Mouse (Mus musculus) hindbrain, embryonic 13.5 days (tissue): ENCODE data around the gene Olfr211. TPM values are rescaled to one million over a fixed set of nuclear protein-coding genes. Genes with fewer than 3 reads are reported as not detected.
"Not testable (repeated sequence)": the region's sequence is repeated elsewhere in the genome, so short reads cannot be mapped to it uniquely, and the experiment has no call there.

Experiments used
- ATAC-seq: fragments of 200-750 bp; cut with Nextera tagmentation; 2 replicates; pipeline ENCODE4 v1.8.0; 2017; ENCODE audit warnings: moderate TSS enrichment; ENCODE audit not compliant: low FRiP score
- H3K27ac ChIP-seq: fragments of 300-500 bp; sonication (generic); 2 replicates; pipeline ENCODE4 v1.5.1; 2015; ENCODE audit warnings: inconsistent platforms, mild to moderate bottlenecking, moderate library complexity
- H3K27me3 ChIP-seq: fragments of 300-500 bp; sonication (generic); 2 replicates; pipeline ENCODE4 v1.6.1; 2015; ENCODE audit warnings: mild to moderate bottlenecking, inconsistent platforms
- H3K36me3 ChIP-seq: fragments of 300-500 bp; sonication (generic); 2 replicates; pipeline ENCODE4 v1.6.1; 2015; ENCODE audit warnings: mild to moderate bottlenecking, inconsistent platforms
- H3K4me1 ChIP-seq: fragments of 300-500 bp; sonication (generic); replicated peaks from 2 replicates; pipeline ENCODE4 v1.6.1; 2015; ENCODE audit warnings: inconsistent platforms
- H3K4me2 ChIP-seq: fragments of 300-500 bp; sonication (generic); 2 replicates; pipeline ENCODE4 v1.6.1; 2015; ENCODE audit warnings: inconsistent platforms, mild to moderate bottlenecking, moderate library complexity
- H3K4me3 ChIP-seq: fragments of 300-500 bp; sonication (generic); 2 replicates; pipeline ENCODE4 v1.5.1; 2015; ENCODE audit warnings: mild to moderate bottlenecking, inconsistent platforms
- H3K9ac ChIP-seq: fragments of 300-500 bp; sonication (generic); 2 replicates; pipeline ENCODE4 v1.6.1; 2015; ENCODE audit warnings: mild to moderate bottlenecking, inconsistent platforms
- H3K9me3 ChIP-seq: fragments of 300-500 bp; sonication (generic); 2 replicates; pipeline ENCODE4 v1.6.1; 2016; ENCODE audit warnings: inconsistent platforms
- WGBS: fragments of 180-500 bp; shearing (Covaris S2); methylation state at CpG from one replicate; pipeline ENCODE4 v1.1.7; 2015; 5-methylcytosine and 5-hydroxymethylcytosine counted together
- polyA plus RNA-seq: library from polyadenylated mRNA; unstranded; fragments of >200 nt; fragmentation: Nextera tagmentation; extraction: Ambion mirVana; gene quantifications from 2 replicates; pipeline ENCODE4 v1.2.1, GENCODE M21; 2015

The Olfr211 gene
- polyA plus RNA-seq, 1 experiment from 2014 or later = not detected

DNA sequence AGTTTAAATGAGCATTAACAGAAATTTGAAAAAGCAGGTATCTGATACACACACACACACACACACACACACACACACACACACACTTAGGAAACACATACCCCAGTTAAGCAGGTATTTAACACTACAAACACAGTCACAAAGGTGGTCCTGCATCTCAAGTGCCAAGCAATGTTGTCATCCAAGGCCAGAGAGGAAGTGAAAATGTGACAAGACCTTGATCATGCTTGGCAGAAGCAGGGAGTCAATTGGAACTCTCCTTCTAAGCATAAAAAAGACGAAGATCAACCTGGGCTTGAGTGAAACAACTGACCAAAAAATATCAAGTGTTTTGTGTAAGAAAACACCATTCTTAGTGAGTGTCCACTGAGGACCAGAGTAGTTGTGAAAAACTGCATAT is 7.1 kb downstream of the Olfr211 start:
- Histone ChIP-seq H3K9me3 (no peaks in the 10 kb centered on the region), H3K36me3 (no peaks in the 10 kb centered on the region), H3K4me1 (no peaks in the 10 kb centered on the region), H3K9ac (no peak overlapping the region), H3K27ac (no peak overlapping the region), H3K27me3 (no peaks in the 10 kb centered on the region), H3K4me3 (no peak overlapping the region), H3K4me2 (no peak overlapping the region)
- ATAC-seq = no peak
- 87% methylated on average over 1 of the region's 1 CpGs for WGBS

DNA sequence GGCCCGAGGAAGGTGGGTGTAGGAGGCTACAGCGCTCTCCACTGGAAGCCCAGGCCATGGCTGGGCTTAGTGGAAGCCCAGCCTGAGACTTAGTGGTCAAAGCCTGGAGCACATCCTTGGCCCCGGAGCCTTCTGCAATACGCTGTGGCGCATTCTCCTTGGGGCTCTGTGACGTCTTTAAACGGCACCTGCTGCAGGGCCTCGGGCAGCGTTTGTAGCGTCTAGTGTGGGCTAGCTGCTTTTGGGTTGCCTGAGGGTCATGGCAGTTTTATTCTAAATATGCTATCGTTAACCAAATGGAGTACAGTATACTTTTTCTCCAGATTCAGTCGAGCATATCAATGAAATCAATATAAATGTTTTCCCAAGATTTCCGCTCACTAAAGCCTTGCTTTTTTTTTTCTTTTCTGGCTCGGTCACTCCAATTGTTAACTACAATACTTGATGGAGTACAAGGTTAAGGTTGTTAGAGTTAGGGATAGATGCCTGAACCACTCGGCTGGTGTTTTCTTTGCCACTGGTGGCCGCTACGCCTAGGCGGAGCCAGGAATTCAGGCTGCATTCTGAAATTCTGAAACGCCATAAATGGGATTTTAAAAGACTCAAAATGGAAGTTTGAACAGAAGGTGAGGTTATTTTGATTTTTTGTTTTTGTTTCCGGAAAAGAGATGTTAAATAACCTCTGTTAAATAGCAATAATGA is 17.6 kb downstream of the Olfr211 start, which contains the start of gene Olfr212:
Gene Olfr212, plus strand, starts transcription at position 215 of the 702 bp plus-strand sequence.
- H3K36me3 ChIP-seq, H3K9ac ChIP-seq, ATAC-seq, H3K27ac ChIP-seq, H3K4me2 ChIP-seq, H3K27me3 ChIP-seq, H3K4me1 ChIP-seq, H3K4me3 ChIP-seq: not testable (repeated sequence)
- H3K9me3 ChIP-seq = peaks cover 18% of the 10 kb centered on the region
- WGBS = 94% methylated on average over 20 of the region's 20 CpGs

DNA sequence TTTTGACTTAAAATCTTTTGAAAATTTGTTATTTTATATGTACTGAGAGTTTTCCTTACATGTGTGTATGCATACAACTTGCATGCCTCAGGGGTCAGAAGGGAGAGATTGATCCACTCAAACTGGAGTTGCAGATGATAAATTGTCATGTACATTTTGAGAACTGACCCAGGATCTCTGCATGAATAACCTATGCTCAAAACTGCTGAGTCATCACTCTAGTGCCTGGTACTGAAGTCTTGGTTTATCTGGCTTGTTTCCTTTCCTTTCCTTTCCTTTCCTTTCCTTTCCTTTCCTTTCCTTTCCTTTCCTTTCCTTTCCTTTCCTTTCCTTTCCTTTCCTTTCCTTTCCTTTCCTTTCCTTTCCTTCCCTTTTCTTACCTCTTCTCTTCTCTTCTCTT is 25.9 kb downstream of the Olfr211 start:
- Histone ChIP-seq H3K36me3 (no peaks in the 10 kb centered on the region), H3K9ac (no peak overlapping the region), H3K4me3 (no peak overlapping the region), H3K27ac (no peak overlapping the region), H3K4me2 (no peak overlapping the region), H3K27me3 (no peaks in the 10 kb centered on the region), H3K4me1 (no peaks in the 10 kb centered on the region), H3K9me3 (no peaks in the 10 kb centered on the region)
- no peak for ATAC-seq

DNA sequence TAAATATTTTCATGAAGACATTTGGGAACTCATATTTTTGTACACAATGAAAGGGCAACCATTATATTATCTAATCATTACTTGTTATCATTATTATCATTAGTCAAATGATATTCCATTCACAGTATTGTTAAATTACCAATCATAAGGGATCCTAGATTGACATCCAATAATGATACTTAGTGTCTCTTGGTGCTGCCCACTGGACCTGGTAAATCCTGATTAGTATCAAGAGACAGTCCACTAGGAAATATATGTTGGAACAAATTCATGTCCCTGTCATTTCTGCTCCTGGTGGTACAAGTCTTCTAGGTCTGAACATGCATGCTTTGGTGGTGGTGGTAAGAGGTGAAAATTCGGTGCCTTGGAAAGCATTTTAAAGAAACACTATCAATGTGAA is 49.3 kb downstream of the Olfr211 start, which contains the start of gene Olfr213:
Gene Olfr213, plus strand, starts transcription at position 301 of the 400 bp plus-strand sequence.
- Histone ChIP-seq H3K27ac (no peak within 1 kb of the TSS), H3K4me2 (no peak within 1 kb of the TSS), H3K9me3 (no peaks in the 10 kb centered on the region), H3K9ac (no peak within 1 kb of the TSS), H3K4me1 (no peaks in the 10 kb centered on the region), H3K4me3 (no peak within 1 kb of the TSS), H3K27me3 (no peaks in the 10 kb centered on the region), H3K36me3 (no peaks in the 10 kb centered on the region)
- ATAC-seq = no peak
- WGBS = 77% methylated on average over 1 of the region's 1 CpGs

DNA sequence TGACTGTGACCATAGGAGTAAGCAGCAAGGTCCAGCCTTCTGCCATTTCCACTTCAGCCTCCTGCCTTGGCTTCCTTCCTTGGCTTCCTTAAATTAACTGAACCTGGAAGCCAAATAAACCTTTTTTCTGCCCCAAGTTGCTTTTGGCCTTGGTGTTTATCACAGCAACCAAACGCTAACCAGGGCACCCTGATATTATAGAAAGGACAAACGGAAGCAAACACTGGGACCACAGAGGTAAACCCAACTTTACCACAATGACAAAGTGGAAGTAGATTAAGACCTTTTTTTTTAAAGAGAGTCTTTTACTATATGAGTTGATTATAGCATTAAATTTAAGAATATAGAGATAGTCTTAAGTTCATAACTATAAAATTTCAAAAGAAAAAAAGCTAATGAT is 53.6 kb downstream of the Olfr211 start:
- Histone ChIP-seq H3K27me3 (no peaks in the 10 kb centered on the region), H3K9ac (no peak overlapping the region), H3K4me2 (no peak overlapping the region), H3K4me3 (no peak overlapping the region), H3K9me3 (no peaks in the 10 kb centered on the region), H3K4me1 (no peaks in the 10 kb centered on the region), H3K36me3 (no peaks in the 10 kb centered on the region), H3K27ac (no peak overlapping the region)
- no peak for ATAC-seq
- 89% methylated on average over 2 of the region's 2 CpGs for WGBS

Other genes starting within 250 kb of the Olfr211 start
- gene Zfand4, start 224.9 kb upstream of the Olfr211 start, polyA plus RNA-seq = 7.0 and 8.3 TPM in 2 replicates
- gene March8, start 151.1 kb upstream of the Olfr211 start, polyA plus RNA-seq = 62.9 and 70.6 TPM in 2 replicates
- gene Alox5, start 27.9 kb upstream of the Olfr211 start, polyA plus RNA-seq = 0.57 and 0.73 TPM in 2 replicates
- gene Olfr212, start 17.4 kb downstream of the Olfr211 start, polyA plus RNA-seq = not detected in 2 replicates
- not detected in 2 replicates for gene Olfr213, start 49.4 kb downstream of the Olfr211 start, polyA plus RNA-seq
- 0.39 and 0.44 TPM in 2 replicates for gene Gm5580, start 62.0 kb downstream of the Olfr211 start, polyA plus RNA-seq
- gene Olfr214, start 65.1 kb downstream of the Olfr211 start, polyA plus RNA-seq = not detected in 2 replicates
- not detected in 2 replicates for gene Olfr215, start 95.1 kb downstream of the Olfr211 start, polyA plus RNA-seq
- gene Zfp422, start 139.9 kb downstream of the Olfr211 start, polyA plus RNA-seq = 181 and 187 TPM in 2 replicates
- 8.0 and 9.2 TPM in 2 replicates for gene Depp1, start 161.5 kb downstream of the Olfr211 start, polyA plus RNA-seq
- 23.0 and 33.3 TPM in 2 replicates for gene Rassf4, start 184.9 kb downstream of the Olfr211 start, polyA plus RNA-seq
- gene Tmem72, start 227.8 kb downstream of the Olfr211 start, polyA plus RNA-seq = 1.0 and 1.9 TPM in 2 replicates